Mouse (Mus musculus): ENCODE results near the gene Gm10803.

- no peak for TF ChIP-seq CTCF (IDR thresholded peaks at IDR 0.05; ENCODE audit: borderline replicate concordance, control insufficient read depth, extremely low read depth, insufficient read depth, low read length, poor library complexity)
- TF ChIP-seq POLR2A (IDR thresholded peaks at IDR 0.05; ENCODE audit: control insufficient read depth, extremely low read depth, insufficient read depth, low read length, poor library complexity): no peak
Measured at GRCm38 (mm10) chr2:93585821-93586220, 25.5 kb downstream of the Gm10803 start.

All from thymus, adult 2 months (tissue).